Mouse (Mus musculus): ENCODE data around the gene Spats1. TPM values are rescaled to one million over a fixed set of nuclear protein-coding genes. Genes with fewer than 3 reads are reported as not detected.

The Spats1 gene
- total and polyA plus RNA-seq, 3 experiments = 2.5 to 2.7 (median 2.5) TPM

GRCm38 (mm10) chr17:45518766-45519475, 43.7 kb upstream of the Spats1 start:
- H3K79me2 ChIP-seq (replicated peaks; ENCODE audit: control insufficient read depth, extremely low read depth, insufficient read depth, poor library complexity, severe bottlenecking) = no peaks in the 10 kb centered on the region
- H3K36me3 ChIP-seq (replicated peaks in 1 of 2; ENCODE audit: control insufficient read depth in 1 of 2, insufficient read depth in 1 of 2, low read length in 1 of 2) = peaks cover 55 to 74% of the 10 kb centered on the region in 2 experiments
- no peak overlapping the region for H3K9ac ChIP-seq (ENCODE audit: insufficient read depth, low read depth)
- no peaks in the 10 kb centered on the region for H3K27me3 ChIP-seq (replicated peaks)
- H3K4me1 ChIP-seq (ENCODE audit: control insufficient read depth in 1 of 2, insufficient read depth in 2 of 2) = no peaks in the 10 kb centered on the region
- DNase-seq (ENCODE audit: extremely low read depth) = no peak
- no peak for TF ChIP-seq NRF1 (IDR thresholded peaks at IDR 0.05; ENCODE audit: low read depth, low read length)
- TF ChIP-seq USF1 (IDR thresholded peaks at IDR 0.05; ENCODE audit: low read depth, low read length) = no peak
- no peak for TF ChIP-seq ZKSCAN1 (IDR thresholded peaks at IDR 0.05; ENCODE audit: borderline replicate concordance, low read depth, low read length)
- TF ChIP-seq IRF4 (IDR thresholded peaks at IDR 0.05; ENCODE audit: low read depth, low read length) = no peak
- no peak for TF ChIP-seq MEF2A (IDR thresholded peaks at IDR 0.05; ENCODE audit: borderline replicate concordance, low read depth, low read length)
- TF ChIP-seq BHLHE40 (IDR thresholded peaks at IDR 0.05; ENCODE audit: low read depth, low read length) = no peak
- TF ChIP-seq NELFE (IDR thresholded peaks at IDR 0.05; ENCODE audit: low read depth, low read length) = no peak
- TF ChIP-seq MYC (IDR thresholded peaks at IDR 0.05; ENCODE audit: low read depth, low read length) = no peak
- no peak for TF ChIP-seq MAFK (IDR thresholded peaks at IDR 0.05; ENCODE audit: insufficient replicate concordance, low read length)
- H3K27ac ChIP-seq (ENCODE audit: insufficient read depth, low read depth) = no peak overlapping the region
- H3K9me3 ChIP-seq (replicated peaks; ENCODE audit: low read length) = no peaks in the 10 kb centered on the region
- H3K4me2 ChIP-seq (ENCODE audit: insufficient read depth, low read depth, poor library complexity, severe bottlenecking) = no peak overlapping the region
- dilution Hi-C loops (cut with MboI; ENCODE audit: extremely low pct_ligation_motif_present, extremely low pct_unique_long_range_greater_than_20kb, low sequenced_read_pairs) (no loop called here), in situ Hi-C loops (cut with MboI; ENCODE audit: low pct_ligation_motif_present, low pct_unique_long_range_greater_than_20kb, low sequenced_read_pairs) (loop anchor here (5.0 kb wide), 1 partner anchor 33 kb away; no protein-coding TSS in a partner anchor)
- H3K4me3 ChIP-seq (replicated peaks in 1 of 3; ENCODE audit: low read depth in 2 of 3, low read length in 2 of 3, poor library complexity in 1 of 3) = no peak overlapping the region

GRCm38 (mm10) chr17:45517549-45518215, 42.5 kb upstream of the Spats1 start:
- Histone ChIP-seq H3K4me3 (replicated peaks in 1 of 3; ENCODE audit: low read depth in 2 of 3, low read length in 2 of 3, poor library complexity in 1 of 3) (no peak overlapping the region), H3K36me3 (replicated peaks in 1 of 2; ENCODE audit: control insufficient read depth in 1 of 2, insufficient read depth in 1 of 2, low read length in 1 of 2) (peaks cover 55 to 81% of the 10 kb centered on the region in 2 experiments), H3K9me3 (replicated peaks; ENCODE audit: low read length) (no peaks in the 10 kb centered on the region), H3K4me1 (ENCODE audit: control insufficient read depth in 1 of 2, insufficient read depth in 2 of 2) (no peaks in the 10 kb centered on the region), H3K4me2 (ENCODE audit: insufficient read depth, low read depth, poor library complexity, severe bottlenecking) (no peak overlapping the region), H3K79me2 (replicated peaks; ENCODE audit: control insufficient read depth, extremely low read depth, insufficient read depth, poor library complexity, severe bottlenecking) (no peaks in the 10 kb centered on the region), H3K27me3 (replicated peaks) (no peaks in the 10 kb centered on the region), H3K27ac (ENCODE audit: insufficient read depth, low read depth) (no peak overlapping the region), H3K9ac (ENCODE audit: insufficient read depth, low read depth) (no peak overlapping the region)
- dilution Hi-C loops (cut with MboI; ENCODE audit: extremely low pct_ligation_motif_present, extremely low pct_unique_long_range_greater_than_20kb, low sequenced_read_pairs) = no loop called here
- in situ Hi-C loops (cut with MboI; ENCODE audit: low pct_ligation_motif_present, low pct_unique_long_range_greater_than_20kb, low sequenced_read_pairs) = loop anchor here (5.0 kb wide), 1 partner anchor 35 kb away; no protein-coding TSS in a partner anchor
- no peak for DNase-seq (ENCODE audit: extremely low read depth)
- TF ChIP-seq CTCF (conservative IDR thresholded peaks at IDR 0.05 in 1 of 2, IDR thresholded peaks at IDR 0.05 in 1 of 2; ENCODE audit: low read depth in 2 of 2, low read length in 2 of 2) (no peak), SMC3 (IDR thresholded peaks at IDR 0.05; ENCODE audit: low read depth, low read length) (no peak), JUN (IDR thresholded peaks at IDR 0.05; ENCODE audit: insufficient read depth, low read depth, low read length) (no peak), ZKSCAN1 (IDR thresholded peaks at IDR 0.05; ENCODE audit: borderline replicate concordance, low read depth, low read length) (no peak), E2F4 (IDR thresholded peaks at IDR 0.05; ENCODE audit: insufficient replicate concordance, low read depth, low read length) (no peak), TCF12 (IDR thresholded peaks at IDR 0.05; ENCODE audit: low read depth, low read length) (no peak), GABPA (IDR thresholded peaks at IDR 0.05; ENCODE audit: insufficient replicate concordance, low read depth, low read length) (no peak), NRF1 (IDR thresholded peaks at IDR 0.05; ENCODE audit: low read depth, low read length) (no peak), MXI1 (IDR thresholded peaks at IDR 0.05; ENCODE audit: low read depth, low read length) (no peak), SIN3A (IDR thresholded peaks at IDR 0.05; ENCODE audit: low read length) (no peak), POLR2AphosphoS2 (IDR thresholded peaks at IDR 0.05; ENCODE audit: low read depth, low read length) (no peak), ZC3H11A (IDR thresholded peaks at IDR 0.05; ENCODE audit: low read depth, low read length) (no peak), TBP (conservative IDR thresholded peaks at IDR 0.05; ENCODE audit: low read depth, low read length) (no peak), EP300 (IDR thresholded peaks at IDR 0.05; ENCODE audit: low read length) (no peak), POLR2A (IDR thresholded peaks at IDR 0.05; ENCODE audit: low read depth, low read length) (no peak), MAFK (IDR thresholded peaks at IDR 0.05; ENCODE audit: insufficient replicate concordance, low read length) (no peak)

Measured in CH12.LX (cell line).